Mouse (Mus musculus) embryonic facial prominence, embryonic 12.5 days (tissue): ENCODE data around the gene Pex7. TPM values are rescaled to one million over a fixed set of nuclear protein-coding genes. Genes with fewer than 3 reads are reported as not detected.
"Not testable (repeated sequence)": the region's sequence is repeated elsewhere in the genome, so short reads cannot be mapped to it uniquely, and the experiment has no call there.

Experiments
- ATAC-seq: fragments of 200-750 bp; cut with Nextera tagmentation; 2 replicates; pipeline ENCODE4 v1.8.0; 2017; ENCODE audit not compliant: insufficient number of reproducible peaks, insufficient read depth, low FRiP score, low TSS enrichment
- H3K27ac ChIP-seq: fragments of 300-500 bp; sonication (generic); 2 replicates; pipeline ENCODE4 v1.5.1; 2016; ENCODE audit warnings: mild to moderate bottlenecking
- H3K27me3 ChIP-seq: fragments of 300-500 bp; sonication (generic); 2 replicates; pipeline ENCODE4 v1.6.1; 2016; ENCODE audit warnings: mild to moderate bottlenecking, moderate library complexity
- H3K36me3 ChIP-seq: fragments of 300-500 bp; sonication (generic); 2 replicates; pipeline ENCODE4 v1.6.1; 2016; ENCODE audit warnings: mild to moderate bottlenecking
- H3K4me1 ChIP-seq: fragments of 300-500 bp; sonication (generic); 2 replicates; pipeline ENCODE4 v1.6.1; 2016
- H3K4me2 ChIP-seq: fragments of 300-500 bp; sonication (generic); replicated peaks from 2 replicates; pipeline ENCODE4 v1.6.1; 2016; ENCODE audit warnings: mild to moderate bottlenecking, moderate library complexity
- H3K4me3 ChIP-seq: fragments of 300-500 bp; sonication (generic); 2 replicates; pipeline ENCODE4 v1.5.1; 2016; ENCODE audit warnings: mild to moderate bottlenecking
- H3K9ac ChIP-seq: fragments of 300-500 bp; sonication (generic); 2 replicates; pipeline ENCODE4 v1.6.1; 2016; ENCODE audit warnings: mild to moderate bottlenecking, moderate library complexity
- H3K9me3 ChIP-seq: fragments of 300-500 bp; sonication (generic); 2 replicates; pipeline ENCODE4 v1.6.1; 2016; ENCODE audit warnings: mild to moderate bottlenecking, moderate library complexity
- WGBS: fragments of 180-500 bp; shearing (Covaris S2); methylation state at CpG from one replicate; pipeline ENCODE4 v1.1.7; 2016; 5-methylcytosine and 5-hydroxymethylcytosine counted together
- polyA plus RNA-seq: library from polyadenylated mRNA; unstranded; fragments of >200 nt; fragmentation: Nextera tagmentation; extraction: Ambion mirVana; gene quantifications from 2 replicates; pipeline ENCODE4 v1.2.1, GENCODE M21; 2016

Pex7 gene
- polyA plus RNA-seq, 1 experiment from 2014 or later: 21.6 TPM

GRCm38 (mm10) chr10:19933511-19934383 is 26.3 kb upstream of the Pex7 start:
- H3K4me2 ChIP-seq: peak overlapping the region; percentile 96
- H3K9me3 ChIP-seq: no peaks in the 10 kb centered on the region
- under 1% methylated on average over 88 of the region's 97 CpGs for WGBS
- peaks cover 15% of the 10 kb centered on the region; the same call in 1 of the 2 replicates for H3K4me1 ChIP-seq
- no peaks in the 10 kb centered on the region for H3K36me3 ChIP-seq
- ATAC-seq: peak; percentile 82
- peak overlapping the region; percentile 71 for H3K9ac ChIP-seq
- peak overlapping the region; percentile 74 for H3K27ac ChIP-seq
- H3K27me3 ChIP-seq: peaks cover 3% of the 10 kb centered on the region; the same call in 1 of the 2 replicates
- H3K4me3 ChIP-seq: peak overlapping the region; percentile 76

- Histone ChIP-seq H3K36me3 (no peaks in the 10 kb centered on the region), H3K9ac (no peak overlapping the region), H3K4me1 (peaks cover 15% of the 10 kb centered on the region; the same call in 1 of the 2 replicates), H3K4me3 (no peak overlapping the region), H3K4me2 (peak overlapping the region; percentile 96), H3K27me3 (peaks cover 3% of the 10 kb centered on the region; the same call in 1 of the 2 replicates), H3K9me3 (no peaks in the 10 kb centered on the region), H3K27ac (no peak overlapping the region)
- 22% methylated on average over 3 of the region's 3 CpGs for WGBS
- no peak for ATAC-seq
These were observed 25.5 kb upstream of the Pex7 start for GRCm38 (mm10) chr10:19932986-19933385.

GRCm38 (mm10) chr10:19928205-19928604 is 20.7 kb upstream of the Pex7 start:
- 50% methylated on average over 1 of the region's 1 CpGs for WGBS
- no peak for ATAC-seq
- Histone ChIP-seq H3K9me3 (no peaks in the 10 kb centered on the region), H3K27ac (no peak overlapping the region), H3K9ac (no peak overlapping the region), H3K4me3 (no peak overlapping the region), H3K4me2 (no peak overlapping the region), H3K4me1 (0 out of 2 replicates have a peak, but pooled peaks cover 5% of the 10 kb centered on the region), H3K27me3 (no peaks in the 10 kb centered on the region), H3K36me3 (no peaks in the 10 kb centered on the region)

GRCm38 (mm10) chr10:19926391-19926897 is 19.0 kb upstream of the Pex7 start:
- not testable (repeated sequence) for H3K4me3 ChIP-seq, H3K4me1 ChIP-seq, H3K27ac ChIP-seq, H3K36me3 ChIP-seq, ATAC-seq, H3K9ac ChIP-seq, H3K9me3 ChIP-seq, H3K4me2 ChIP-seq, H3K27me3 ChIP-seq
- WGBS: 86% methylated on average over 4 of the region's 4 CpGs

GRCm38 (mm10) chr10:19924256-19924655 is 16.8 kb upstream of the Pex7 start:
- no peak for ATAC-seq
- H3K27ac ChIP-seq: no peak overlapping the region
- WGBS: 73% methylated on average over 2 of the region's 2 CpGs
- no peaks in the 10 kb centered on the region for H3K27me3 ChIP-seq
- H3K9ac ChIP-seq: no peak overlapping the region
- H3K4me3 ChIP-seq: no peak overlapping the region
- H3K4me2 ChIP-seq: no peak overlapping the region
- no peaks in the 10 kb centered on the region for H3K9me3 ChIP-seq
- H3K4me1 ChIP-seq: no peaks in the 10 kb centered on the region
- no peaks in the 10 kb centered on the region for H3K36me3 ChIP-seq

GRCm38 (mm10) chr10:19922410-19922809 is 14.9 kb upstream of the Pex7 start:
- Histone ChIP-seq H3K4me2 (no peak overlapping the region), H3K27ac (no peak overlapping the region), H3K36me3 (no peaks in the 10 kb centered on the region), H3K9ac (no peak overlapping the region), H3K9me3 (no peaks in the 10 kb centered on the region), H3K4me1 (no peaks in the 10 kb centered on the region), H3K4me3 (no peak overlapping the region), H3K27me3 (no peaks in the 10 kb centered on the region)
- 62% methylated on average over 4 of the region's 4 CpGs for WGBS
- no peak for ATAC-seq

GRCm38 (mm10) chr10:19915301-19915700 is 7.8 kb upstream of the Pex7 start:
- no peak for ATAC-seq

GRCm38 (mm10) chr10:19913806-19914205 is 6.3 kb upstream of the Pex7 start:
- no peak overlapping the region for H3K27ac ChIP-seq
- H3K4me1 ChIP-seq: no peaks in the 10 kb centered on the region
- WGBS: 87% methylated on average over 4 of the region's 4 CpGs
- no peaks in the 10 kb centered on the region for H3K27me3 ChIP-seq
- H3K36me3 ChIP-seq: no peaks in the 10 kb centered on the region
- no peaks in the 10 kb centered on the region for H3K9me3 ChIP-seq
- no peak for ATAC-seq
- no peak overlapping the region for H3K9ac ChIP-seq
- H3K4me2 ChIP-seq: no peak overlapping the region
- no peak overlapping the region for H3K4me3 ChIP-seq

More at GRCm38 (mm10) chr10:19915301-19915700, 7.8 kb upstream of the Pex7 start:
- H3K27ac ChIP-seq: no peak overlapping the region
- no peaks in the 10 kb centered on the region for H3K36me3 ChIP-seq
- no peaks in the 10 kb centered on the region for H3K27me3 ChIP-seq
- H3K9ac ChIP-seq: no peak overlapping the region
- WGBS: 62% methylated on average over 1 of the region's 1 CpGs
- H3K4me1 ChIP-seq: no peaks in the 10 kb centered on the region
- no peaks in the 10 kb centered on the region for H3K9me3 ChIP-seq
- no peak overlapping the region for H3K4me3 ChIP-seq
- no peak overlapping the region for H3K4me2 ChIP-seq

GRCm38 (mm10) chr10:19911583-19911982 is 4.1 kb upstream of the Pex7 start:
- Histone ChIP-seq H3K36me3 (no peaks in the 10 kb centered on the region), H3K9me3 (no peaks in the 10 kb centered on the region), H3K27me3 (no peaks in the 10 kb centered on the region), H3K4me1 (no peaks in the 10 kb centered on the region), H3K4me3 (no peak overlapping the region), H3K27ac (no peak overlapping the region), H3K9ac (no peak overlapping the region), H3K4me2 (no peak overlapping the region)
- 20% methylated on average over 1 of the region's 1 CpGs for WGBS
- ATAC-seq: no peak

GRCm38 (mm10) chr10:19910516-19910915 is 3.0 kb upstream of the Pex7 start:
- H3K4me1 ChIP-seq: no peaks in the 10 kb centered on the region
- H3K36me3 ChIP-seq: no peaks in the 10 kb centered on the region
- H3K27ac ChIP-seq: no peak overlapping the region
- 95% methylated on average over 2 of the region's 2 CpGs for WGBS
- H3K4me2 ChIP-seq: no peak overlapping the region
- no peak overlapping the region for H3K9ac ChIP-seq
- no peak for ATAC-seq
- H3K9me3 ChIP-seq: no peaks in the 10 kb centered on the region
- H3K27me3 ChIP-seq: no peaks in the 10 kb centered on the region
- no peak overlapping the region for H3K4me3 ChIP-seq

GRCm38 (mm10) chr10:19908076-19908475 is 587 bp upstream of the Pex7 start:
- no peak for ATAC-seq
- no peak overlapping the region for H3K4me2 ChIP-seq
- H3K4me3 ChIP-seq: no peak overlapping the region

More at GRCm38 (mm10) chr10:19908076-19908475, 587 bp upstream of the Pex7 start:
- Histone ChIP-seq H3K9me3 (no peaks in the 10 kb centered on the region), H3K9ac (no peak overlapping the region), H3K27ac (no peak overlapping the region), H3K27me3 (no peaks in the 10 kb centered on the region), H3K36me3 (no peaks in the 10 kb centered on the region), H3K4me1 (no peaks in the 10 kb centered on the region)
- 77% methylated on average over 2 of the region's 2 CpGs for WGBS
